Comparison of ENCODE assay signal across 8 mouse cellular contexts in the genomic region with DNA sequence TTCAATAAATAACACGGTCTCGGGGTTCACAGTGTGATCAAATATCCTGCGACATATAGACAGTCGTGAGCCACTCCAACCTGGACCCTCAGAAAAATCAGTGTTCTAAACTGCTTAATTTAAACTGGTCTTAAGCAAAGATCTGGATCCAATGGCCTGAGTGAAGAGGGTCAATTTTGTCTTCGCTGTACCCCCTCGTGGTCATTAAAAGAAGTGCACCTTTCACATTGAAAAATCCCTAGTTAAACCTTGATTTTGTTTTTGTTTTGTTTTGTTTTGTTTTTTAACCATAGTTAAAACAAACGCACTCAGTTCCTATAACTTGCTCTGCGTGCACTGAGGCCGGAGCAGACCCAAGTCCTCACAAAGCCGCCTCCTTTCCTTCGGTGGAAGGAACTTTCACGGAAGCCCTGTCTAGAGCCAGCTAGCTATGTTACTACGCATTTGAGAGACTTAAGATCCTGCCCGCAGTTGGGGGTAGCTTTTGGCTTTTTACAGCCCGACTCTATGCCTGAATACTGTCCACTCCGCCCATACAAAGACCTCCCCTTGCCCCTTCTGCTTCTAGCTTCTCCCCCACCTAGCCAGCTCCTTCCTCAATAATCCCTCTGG. TPM values are rescaled to one million over a fixed set of nuclear protein-coding genes. Genes with fewer than 3 reads are reported as not detected.
A peak's percentile ranks its signal among the peaks of the same experiment; 100 is the strongest.
DNase-seq lines count a peak whose midpoint lies in the region; ATAC-seq and TF ChIP-seq lines count a peak whose summit lies in the region.

No protein-coding gene starts in this region.

- peak overlapping the region; percentile 56 for H3K27ac ChIP-seq in MEL (ENCODE audit: control insufficient read depth, low read depth, low read length)
- H3K27ac ChIP-seq in forebrain, embryonic 11.5 days (ENCODE audit: low read depth, low read length) = no peak overlapping the region
- peak overlapping the region; percentile 94 for H3K27ac ChIP-seq in kidney, postnatal 0 days
- peak overlapping the region; percentile 87 for H3K27ac ChIP-seq in midbrain, embryonic 15.5 days

- peak; percentile 55 for DNase-seq in kidney, adult 18-20 months
- no peak for DNase-seq in kidney, adult 11 months
- peak; percentile 59 for DNase-seq in MEL (ENCODE audit: low read depth, low spot score)
- DNase-seq in forebrain, embryonic 11.5 days (ENCODE audit: low spot score) = no peak
- peak; percentile 84 for DNase-seq in kidney, postnatal 0 days (ENCODE audit: low spot score)
- DNase-seq in frontal cortex, postnatal 10 days (ENCODE audit: low spot score in 2 of 2) = no peak
- no peak for DNase-seq in gastrocnemius, postnatal 25 days

- TF ChIP-seq EP300 in MEL (IDR thresholded peaks at IDR 0.05; ENCODE audit: low read depth in 1 of 2, low read length in 2 of 2) = no peak

- H3K9me3 ChIP-seq in MEL (replicated peaks; ENCODE audit: insufficient read depth, low read length) = no peaks in the 10 kb centered on the region
- no peaks in the 10 kb centered on the region for H3K9me3 ChIP-seq in forebrain, embryonic 11.5 days (ENCODE audit: control insufficient read depth, low read length)
- H3K9me3 ChIP-seq in kidney, postnatal 0 days (replicated peaks; ENCODE audit: low read length) = no peaks in the 10 kb centered on the region
- no peaks in the 10 kb centered on the region for H3K9me3 ChIP-seq in midbrain, embryonic 15.5 days

- TF ChIP-seq POLR2A in MEL (IDR thresholded peaks at IDR 0.05; ENCODE audit: control insufficient read depth in 1 of 2, insufficient read depth in 1 of 2, low read depth in 1 of 2, low read length in 2 of 2, poor library complexity in 1 of 2) = no peak

- H3K4me1 ChIP-seq in MEL (ENCODE audit: control insufficient read depth in 1 of 2, insufficient read depth in 2 of 2, low read length in 2 of 2) = peaks cover 0 to 12% of the 10 kb centered on the region in 2 experiments; a peak in 3 of 4 replicates
- peaks cover 2% of the 10 kb centered on the region; the same call in 1 of the 2 replicates for H3K4me1 ChIP-seq in forebrain, embryonic 11.5 days (replicated peaks; ENCODE audit: control insufficient read depth, insufficient read depth, low read length)
- no peaks in the 10 kb centered on the region; the same call in 1 of the 2 replicates for H3K4me1 ChIP-seq in kidney, postnatal 0 days (replicated peaks; ENCODE audit: insufficient read depth, low read length)
- peaks cover 24% of the 10 kb centered on the region for H3K4me1 ChIP-seq in midbrain, embryonic 15.5 days

- H3K9ac ChIP-seq in MEL (ENCODE audit: control insufficient read depth, low read depth, low read length, poor library complexity, severe bottlenecking) = peak overlapping the region; percentile 98
- H3K9ac ChIP-seq in forebrain, embryonic 11.5 days (ENCODE audit: low read length) = peak overlapping the region; percentile 86
- H3K9ac ChIP-seq in kidney, postnatal 0 days (ENCODE audit: low read depth, low read length) = peak overlapping the region; percentile 95
- peak overlapping the region; percentile 88 for H3K9ac ChIP-seq in midbrain, embryonic 15.5 days

- H3K79me2 ChIP-seq in MEL (ENCODE audit: control insufficient read depth, insufficient read depth, low read length, poor library complexity) = peaks cover 18% of the 10 kb centered on the region

- H3K4me3 ChIP-seq in MEL (ENCODE audit: control insufficient read depth in 1 of 2, insufficient read depth in 1 of 2, low read depth in 2 of 2, low read length in 2 of 2) = peak overlapping the region; percentile 62 to 93
- peak overlapping the region; percentile 94 for H3K4me3 ChIP-seq in forebrain, embryonic 11.5 days (ENCODE audit: low read depth, low read length)
- peak overlapping the region; percentile 98 for H3K4me3 ChIP-seq in kidney, postnatal 0 days (replicated peaks; ENCODE audit: low read depth, low read length)
- peak overlapping the region; percentile 85 for H3K4me3 ChIP-seq in midbrain, embryonic 15.5 days

- TF ChIP-seq RAD21 in MEL (IDR thresholded peaks at IDR 0.05; ENCODE audit: low read depth, low read length) = peak; percentile 9

- peaks cover 5 to 15% of the 10 kb centered on the region in 2 experiments for H3K36me3 ChIP-seq in MEL (ENCODE audit: control insufficient read depth in 1 of 2, insufficient read depth in 2 of 2, low read length in 2 of 2)
- no peaks in the 10 kb centered on the region; the same call in 1 of the 2 replicates for H3K36me3 ChIP-seq in forebrain, embryonic 11.5 days (ENCODE audit: control insufficient read depth, insufficient read depth, low read length)
- H3K36me3 ChIP-seq in kidney, postnatal 0 days (ENCODE audit: insufficient read depth, low read length) = 0 out of 2 replicates have a peak, but pooled peaks cover 5% of the 10 kb centered on the region
- peaks cover 11% of the 10 kb centered on the region for H3K36me3 ChIP-seq in midbrain, embryonic 15.5 days (replicated peaks)

- TF ChIP-seq CTCF in MEL (IDR thresholded peaks at IDR 0.05 in 2 of 3, conservative IDR thresholded peaks at IDR 0.05 in 1 of 3; ENCODE audit: control insufficient read depth in 1 of 3, insufficient read depth in 1 of 3, low read depth in 2 of 3, low read length in 3 of 3, poor library complexity in 1 of 3, severe bottlenecking in 1 of 3) = peak in 2 of 3 experiments; percentile 64 to 65; a peak in 4 of 6 replicates
- TF ChIP-seq CTCF in kidney, postnatal 0 days (IDR thresholded peaks at IDR 0.05; ENCODE audit: low read depth) = peak; percentile 73

- no peaks in the 10 kb centered on the region for H3K27me3 ChIP-seq in MEL (ENCODE audit: control insufficient read depth in 1 of 2, insufficient read depth in 2 of 2, low read length in 2 of 2)
- no peaks in the 10 kb centered on the region for H3K27me3 ChIP-seq in forebrain, embryonic 11.5 days (ENCODE audit: control insufficient read depth, insufficient read depth, low read length)
- no peaks in the 10 kb centered on the region for H3K27me3 ChIP-seq in kidney, postnatal 0 days (ENCODE audit: insufficient read depth, low read length)
- no peaks in the 10 kb centered on the region for H3K27me3 ChIP-seq in midbrain, embryonic 15.5 days (replicated peaks)

- 5% methylated on average over 16 of the region's 16 CpGs for WGBS in forebrain, embryonic 11.5 days
- WGBS in kidney, postnatal 0 days = 5% methylated on average over 16 of the region's 16 CpGs
- 6% methylated on average over 16 of the region's 16 CpGs for WGBS in midbrain, embryonic 15.5 days

- peak overlapping the region; percentile 93 for H3K4me2 ChIP-seq in forebrain, embryonic 11.5 days (ENCODE audit: low read depth, low read length, severe bottlenecking)
- H3K4me2 ChIP-seq in kidney, postnatal 0 days (ENCODE audit: low read length) = peak overlapping the region; percentile 88
- H3K4me2 ChIP-seq in midbrain, embryonic 15.5 days = peak overlapping the region; percentile 98

- no peak for ATAC-seq in forebrain, embryonic 11.5 days (replicated peaks; ENCODE audit: low FRiP score)
- ATAC-seq in kidney, postnatal 0 days (replicated peaks; ENCODE audit: low FRiP score, low read depth) = no peak
- no peak for ATAC-seq in midbrain, embryonic 15.5 days (replicated peaks)

TF ChIP-seq in MEL, 35 proteins besides CTCF, POLR2A, EP300 and RAD21:
- no peak for TF ChIP-seq ZNF384 (IDR thresholded peaks at IDR 0.05; ENCODE audit: low read depth, low read length)
- TF ChIP-seq SMC3 (IDR thresholded peaks at IDR 0.05; ENCODE audit: low read depth, low read length) = peak; percentile 45

RNA-seq across cellular contexts. Expression of a gene that starts 1.2 kb away (rescaled TPM):
- total RNA-seq in MEL (2012; rRNA removed) = 64.6 and 67.8 TPM in 2 replicates
- polyA plus RNA-seq in MEL (2012; ENCODE audit: insufficient read depth in 1 of 2, insufficient read length in 2 of 2, low read depth in 1 of 2, low replicate concordance in 2 of 2, missing spikeins in 1 of 2) = 100 to 1,000 TPM in 1 of 2 experiments, not detected in 1; 102 TPM
- 51.8 and 52.1 TPM in 2 replicates for polyA plus RNA-seq in forebrain, embryonic 11.5 days (2014; fragmentation: Nextera tagmentation; extraction: Ambion mirVana)
- 69.3 and 69.5 TPM in 2 replicates for polyA plus RNA-seq in kidney, postnatal 0 days (2015; fragmentation: Nextera tagmentation; extraction: Ambion mirVana)
- polyA plus RNA-seq in midbrain, embryonic 15.5 days (2015; fragmentation: Nextera tagmentation; extraction: Ambion mirVana) = 87.3 and 87.4 TPM in 2 replicates
- 10 to 100 TPM; 72.6 to 81.8 TPM for total RNA-seq in gastrocnemius, postnatal 25 days (2021)

RNA-seq across cellular contexts. Expression of a gene that starts 5.2 kb away (rescaled TPM):
- 32.1 and 33.7 TPM in 2 replicates for total RNA-seq in MEL (2012; rRNA removed)
- 10 to 100 TPM in 1 of 2 experiments, not detected in 1; 79.2 TPM for polyA plus RNA-seq in MEL (2012; ENCODE audit: insufficient read depth in 1 of 2, insufficient read length in 2 of 2, low read depth in 1 of 2, low replicate concordance in 2 of 2, missing spikeins in 1 of 2)
- polyA plus RNA-seq in forebrain, embryonic 11.5 days (2014; fragmentation: Nextera tagmentation; extraction: Ambion mirVana) = 16.2 and 16.9 TPM in 2 replicates
- 16.1 and 19.8 TPM in 2 replicates for polyA plus RNA-seq in kidney, postnatal 0 days (2015; fragmentation: Nextera tagmentation; extraction: Ambion mirVana)
- polyA plus RNA-seq in midbrain, embryonic 15.5 days (2015; fragmentation: Nextera tagmentation; extraction: Ambion mirVana) = 58.8 and 59.2 TPM in 2 replicates
- 1 to 10 TPM; 4.4 to 5.8 TPM for total RNA-seq in gastrocnemius, postnatal 25 days (2021)

Comparison
In these comparisons a context has a peak if more than half of its experiments do, and no peak if none do; other contexts are left out.
1. DNase-seq: peak in kidney, adult 18-20 months (single experiment), MEL (single experiment) and kidney, postnatal 0 days (single experiment); none in kidney, adult 11 months (single experiment), forebrain, embryonic 11.5 days (single experiment), frontal cortex, postnatal 10 days (0 of 2) and gastrocnemius, postnatal 25 days (single experiment).
2. Peak in every context shown above with its lines, with median percentiles within 50 percentile points of each other: H3K4me3 ChIP-seq, H3K9ac ChIP-seq and H3K4me2 ChIP-seq.